Mouse (Mus musculus) c-Kit-positive CD71-positive TER-119-negative erythroid progenitor cells, embryonic 14.5 days (primary cell): ENCODE results near the gene Stum.
"Not testable (repeated sequence)": the region's sequence is repeated elsewhere in the genome, so short reads cannot be mapped to it uniquely, and the experiment has no call there.

Experiments
- DNase-seq: peaks from one replicate; pipeline ENCODE4 v3.0.0-alpha.2; 2013; ENCODE audit warnings: low read depth

Gene Stum

DNA sequence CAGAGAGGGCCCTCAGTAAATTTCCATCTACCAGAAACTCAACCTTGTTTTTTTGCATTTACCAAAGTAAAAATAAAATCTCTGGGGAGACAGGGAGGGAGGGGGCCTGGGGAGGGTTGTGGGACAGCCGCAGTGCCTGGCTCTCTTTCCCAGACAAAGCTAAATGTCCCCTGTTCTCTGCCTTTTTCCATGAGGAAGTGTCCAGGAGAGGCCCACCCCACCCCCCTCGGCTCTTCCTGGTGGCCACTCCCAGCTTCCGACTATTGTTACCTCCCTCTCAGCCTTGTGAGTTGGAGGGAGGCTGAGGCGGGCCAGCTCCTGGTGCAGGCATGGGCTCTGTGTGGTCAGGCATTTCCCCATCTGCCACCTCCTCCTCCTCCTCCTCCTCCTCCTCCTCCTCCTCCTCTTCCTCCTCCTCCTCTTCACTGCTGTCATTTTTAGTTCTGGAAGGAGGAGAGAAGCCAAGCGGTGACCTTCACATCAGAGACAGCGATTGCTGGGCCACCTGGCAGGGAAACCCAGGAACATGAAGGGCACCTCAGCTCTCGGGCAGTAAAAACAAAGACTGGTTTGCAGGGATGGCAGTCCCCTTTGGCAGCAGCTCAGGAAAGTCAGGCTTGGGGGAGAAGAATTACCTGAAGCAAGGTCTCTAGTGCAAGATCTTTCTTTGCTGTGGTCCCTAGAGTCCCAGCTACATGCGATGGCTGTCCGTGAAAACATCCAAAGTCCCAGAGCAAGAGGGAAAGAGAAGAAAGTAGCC, 77.5 kb downstream of the Stum start:
- no peak for DNase-seq

DNA sequence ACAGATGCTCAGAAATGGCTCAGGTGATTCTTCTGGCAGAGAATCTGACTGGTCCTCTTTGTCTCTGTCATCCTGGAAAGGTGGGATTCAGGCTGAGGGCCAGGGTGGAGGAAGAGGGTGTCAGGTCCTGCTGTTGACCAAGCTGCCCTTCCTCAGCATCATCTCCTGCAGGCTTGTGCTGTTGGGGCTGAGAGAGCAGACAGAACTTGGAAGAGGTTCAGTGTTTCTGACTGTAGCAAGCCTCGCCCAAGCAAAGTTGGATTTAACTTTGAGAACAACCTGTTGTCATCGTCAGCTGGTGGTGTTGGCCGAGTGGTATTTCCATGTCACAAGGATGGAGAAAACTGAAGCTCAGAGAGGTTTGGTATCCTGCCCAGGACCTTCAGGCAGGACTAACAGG, 78.6 kb downstream of the Stum start:
- DNase-seq: no peak

DNA sequence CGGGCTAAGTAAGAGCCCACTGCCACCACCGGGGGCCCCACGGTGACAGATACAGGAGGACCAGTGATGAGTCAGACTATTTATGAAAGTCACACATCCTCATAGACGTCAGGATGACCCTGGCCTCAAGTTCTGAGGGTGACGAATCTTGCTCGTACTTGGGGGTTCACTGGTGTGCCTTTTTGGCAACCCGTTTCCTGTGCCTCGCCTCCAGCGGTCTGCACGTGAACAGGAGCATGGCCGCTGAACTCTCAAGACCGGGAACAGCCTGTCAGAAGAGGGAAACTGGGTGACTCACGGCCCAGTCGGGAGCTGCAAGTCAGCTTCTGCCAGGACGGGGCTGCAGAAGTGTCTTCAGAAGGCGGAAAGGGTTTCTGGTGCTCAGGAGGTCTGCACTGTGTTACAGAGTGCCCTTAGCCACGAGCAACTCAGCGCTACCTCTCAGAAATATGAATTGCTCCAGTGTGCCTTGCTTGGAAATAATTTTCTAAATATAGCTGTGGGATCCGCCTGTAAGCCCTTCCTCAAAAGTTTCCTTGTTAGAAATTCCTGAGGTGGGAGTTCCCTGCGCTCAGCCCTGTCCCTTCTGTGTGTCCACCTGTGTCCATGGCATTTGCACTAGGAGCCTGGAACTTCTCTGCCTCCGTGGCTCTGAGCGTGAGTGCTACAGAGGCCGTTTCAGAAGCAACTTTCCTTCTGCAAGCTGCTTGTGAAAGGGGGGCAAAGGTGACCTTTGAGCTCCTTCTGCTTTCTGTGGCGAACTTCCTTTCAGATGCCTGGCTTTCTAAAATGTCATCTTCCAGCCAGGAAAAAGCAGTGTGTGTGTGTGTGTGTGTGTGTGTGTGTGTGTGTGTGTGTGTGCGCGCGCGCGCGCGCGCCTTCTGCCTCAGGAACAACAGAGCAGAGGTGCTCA, 79.4 kb downstream of the Stum start:
- DNase-seq: no peak

DNA sequence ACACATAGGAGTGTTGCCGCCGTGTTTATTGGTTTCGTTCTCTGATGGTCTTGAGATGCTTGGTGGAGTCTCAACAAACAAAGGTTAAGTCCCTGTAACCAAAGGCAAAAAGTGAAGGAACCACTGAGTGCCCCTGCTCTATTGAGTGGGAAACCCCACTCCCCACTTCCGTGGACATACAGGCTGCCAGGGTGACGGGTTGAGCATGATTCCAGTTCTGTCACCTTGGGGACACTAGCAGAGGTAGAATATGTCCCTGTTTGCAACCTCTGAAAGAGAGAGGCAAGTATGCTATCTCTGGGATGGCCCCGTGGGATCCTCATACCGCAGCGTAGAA, 80.0 kb downstream of the Stum start:
- no peak for DNase-seq

DNA sequence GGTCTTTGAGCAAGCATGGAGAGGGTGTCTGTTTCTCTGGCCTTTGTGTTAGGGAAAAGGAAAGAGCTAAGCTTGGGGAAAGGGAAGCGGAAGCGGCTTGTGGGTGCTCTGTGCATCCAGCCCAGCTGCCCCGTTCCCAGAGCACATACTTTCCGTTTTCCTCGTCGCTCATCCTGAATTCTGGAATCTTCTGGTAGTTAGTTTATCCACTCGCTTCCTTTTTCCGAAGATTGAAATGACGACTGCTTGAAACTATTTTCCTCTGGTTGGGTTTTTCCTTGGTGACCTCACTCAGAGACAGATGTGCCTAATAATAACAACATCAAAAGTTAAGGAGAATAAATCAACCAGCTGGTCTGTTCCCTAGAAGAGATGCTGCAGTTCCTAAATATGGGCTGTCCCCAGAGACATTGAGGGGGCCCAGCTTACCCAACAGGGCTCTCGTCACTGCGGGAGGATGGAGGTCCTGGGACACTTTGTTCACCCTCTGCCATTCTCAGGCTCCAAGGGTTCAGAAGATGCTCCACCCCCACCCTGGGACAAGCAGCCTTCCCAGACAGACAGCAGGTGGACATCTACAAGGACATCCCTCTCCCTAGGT, 80.7 kb downstream of the Stum start:
- DNase-seq: no peak

DNA sequence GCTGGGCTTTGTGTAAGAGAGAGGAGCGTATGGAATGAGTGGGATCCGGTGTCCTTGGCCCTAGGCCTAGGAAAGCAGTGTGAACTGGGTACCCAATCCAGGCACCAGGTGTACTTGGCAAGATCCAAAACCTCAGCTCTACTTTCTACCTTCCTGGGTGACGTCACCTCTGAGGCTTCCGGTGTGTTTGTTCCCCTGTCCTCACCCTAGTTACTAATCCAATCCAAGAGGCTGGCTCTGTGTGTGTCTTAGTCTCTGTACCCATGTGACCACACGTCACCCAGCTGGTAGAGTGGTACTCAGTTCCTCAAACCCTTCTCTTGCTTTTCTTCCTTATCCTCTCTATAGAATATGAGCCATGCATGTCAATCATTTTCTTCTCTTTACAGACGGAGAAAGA, 81.6 kb downstream of the Stum start:
- DNase-seq: no peak

DNA sequence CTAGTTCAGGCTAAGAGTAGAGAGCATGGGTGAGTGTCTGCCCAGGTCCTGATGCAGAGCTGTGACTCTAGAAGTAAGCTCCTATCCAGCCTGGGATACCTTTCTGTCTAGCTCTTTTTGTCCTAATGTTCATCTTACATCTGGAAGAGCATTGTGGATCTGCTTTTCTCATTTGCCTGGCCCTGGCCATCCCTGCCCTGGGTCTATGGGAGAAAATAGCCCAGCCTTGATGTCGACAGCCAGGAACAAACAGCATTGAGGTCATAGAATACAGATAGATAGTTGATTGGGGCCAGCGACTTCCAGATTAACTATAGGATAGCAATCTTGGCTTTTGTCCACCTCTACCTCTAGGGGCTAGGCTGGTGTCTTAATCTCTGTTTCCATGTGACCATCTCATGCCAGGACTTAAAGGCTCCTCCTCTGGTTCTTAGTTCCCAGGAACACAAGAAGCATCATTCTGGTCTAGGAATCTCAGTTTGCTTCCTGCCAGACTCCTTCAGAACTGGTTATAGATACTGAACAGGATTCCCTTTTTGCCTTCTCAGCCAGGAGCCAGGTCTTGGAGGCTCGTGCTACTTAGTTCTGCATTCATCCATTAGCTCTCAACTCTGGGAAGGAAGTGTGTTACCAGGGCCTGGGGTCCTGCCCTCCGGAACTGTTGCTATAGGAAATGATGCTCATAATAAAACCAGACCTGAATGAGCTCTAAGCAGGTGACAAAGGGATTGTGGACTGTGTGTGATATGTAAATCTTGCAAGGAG, 82.4 kb downstream of the Stum start:
- DNase-seq: no peak

DNA sequence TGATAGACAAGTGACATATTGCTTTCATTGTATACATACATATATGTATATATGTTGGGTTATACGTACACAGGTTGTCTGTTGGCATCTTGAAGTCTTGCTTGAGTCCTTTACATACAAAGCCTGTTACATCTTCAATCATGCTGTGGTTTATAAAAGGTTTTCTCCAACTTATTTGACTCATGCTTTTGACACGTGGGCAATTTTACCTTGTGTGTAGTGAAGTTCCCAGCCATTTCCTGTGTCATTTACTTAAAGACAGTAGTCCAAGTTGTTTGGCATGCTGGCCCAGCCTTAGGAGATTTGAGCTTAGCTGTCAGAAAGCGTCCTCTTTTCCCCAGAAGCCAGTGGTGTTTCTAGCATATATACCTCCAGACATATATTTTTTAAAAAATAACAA, 84.9 kb downstream of the Stum start:
- no peak for DNase-seq

DNA sequence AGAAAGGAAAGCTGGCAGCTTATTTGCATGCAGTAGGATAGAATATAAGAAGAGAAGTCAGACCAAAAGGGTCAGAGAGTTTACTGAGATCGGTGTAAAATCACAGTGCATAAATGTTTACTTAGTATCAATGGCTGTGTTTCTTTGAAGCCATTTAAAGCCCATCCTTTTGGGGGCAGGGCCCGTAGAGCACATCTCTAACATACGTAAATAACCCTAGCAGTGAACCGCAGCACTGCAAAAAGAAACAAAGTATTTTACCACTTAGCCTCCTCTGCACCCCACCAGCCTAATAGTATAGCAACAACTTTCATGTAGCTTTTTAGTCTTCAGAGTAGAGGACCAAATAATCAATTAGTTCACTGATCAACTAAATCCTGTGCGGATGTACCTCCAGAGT, 85.6 kb downstream of the Stum start:
- no peak for DNase-seq

DNA sequence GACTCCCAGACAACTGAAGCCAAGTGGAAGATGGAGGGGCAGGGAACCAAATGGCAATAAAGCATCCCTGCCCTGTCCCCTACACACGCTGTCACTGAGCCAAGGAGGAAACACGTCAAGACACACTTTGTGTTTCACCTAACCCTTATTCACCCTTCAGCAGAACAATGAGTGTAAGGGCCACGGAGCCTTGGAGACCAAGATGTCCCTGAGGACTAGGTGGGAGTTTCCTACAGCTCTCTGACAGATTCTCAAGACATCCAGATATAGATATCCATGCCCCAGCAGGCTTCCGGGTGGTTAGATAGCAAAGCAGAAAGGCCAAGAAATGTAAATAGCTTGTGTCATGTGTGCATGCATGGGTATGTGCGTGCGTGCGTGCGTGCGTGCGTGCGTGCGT, 89.4 kb downstream of the Stum start:
- DNase-seq: no peak

DNA sequence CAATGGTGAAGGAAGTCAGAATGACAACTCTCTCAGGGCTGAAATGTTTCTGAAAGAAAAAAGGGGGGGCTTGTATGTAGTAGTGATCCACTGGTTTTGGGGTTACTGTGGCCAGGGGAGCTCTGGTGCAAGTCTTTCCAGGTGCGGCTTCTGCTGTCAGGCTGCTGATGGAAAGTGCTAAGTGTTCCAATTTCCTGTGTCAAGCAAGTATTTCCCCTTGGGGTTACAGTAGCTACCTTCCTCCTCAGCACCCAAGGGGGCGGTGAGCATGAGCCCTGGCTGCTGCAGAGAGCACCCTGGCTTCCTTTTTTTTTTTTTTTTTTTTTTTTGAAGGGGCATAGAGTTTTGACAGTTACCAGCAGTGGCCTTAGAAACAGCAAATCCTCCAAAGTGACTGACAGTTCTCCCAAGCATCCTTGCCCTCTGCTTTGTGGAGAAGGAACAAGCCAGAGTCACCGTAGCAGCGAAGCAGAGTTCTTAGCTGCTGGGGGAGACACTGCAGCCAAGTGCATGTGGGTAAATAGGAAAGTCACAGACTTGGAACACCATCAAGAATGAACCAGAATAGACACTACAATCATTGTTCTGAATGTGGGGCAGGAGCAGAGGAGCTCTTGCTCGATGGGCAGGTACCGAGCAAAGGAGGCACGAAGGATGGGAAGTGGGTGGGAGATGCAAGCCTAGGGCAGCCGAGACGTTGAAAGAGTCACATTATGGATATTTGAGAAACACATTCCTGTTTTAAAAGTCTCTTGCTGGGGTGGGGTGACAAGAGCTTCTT, 90.1 kb downstream of the Stum start:
- no peak for DNase-seq

DNA sequence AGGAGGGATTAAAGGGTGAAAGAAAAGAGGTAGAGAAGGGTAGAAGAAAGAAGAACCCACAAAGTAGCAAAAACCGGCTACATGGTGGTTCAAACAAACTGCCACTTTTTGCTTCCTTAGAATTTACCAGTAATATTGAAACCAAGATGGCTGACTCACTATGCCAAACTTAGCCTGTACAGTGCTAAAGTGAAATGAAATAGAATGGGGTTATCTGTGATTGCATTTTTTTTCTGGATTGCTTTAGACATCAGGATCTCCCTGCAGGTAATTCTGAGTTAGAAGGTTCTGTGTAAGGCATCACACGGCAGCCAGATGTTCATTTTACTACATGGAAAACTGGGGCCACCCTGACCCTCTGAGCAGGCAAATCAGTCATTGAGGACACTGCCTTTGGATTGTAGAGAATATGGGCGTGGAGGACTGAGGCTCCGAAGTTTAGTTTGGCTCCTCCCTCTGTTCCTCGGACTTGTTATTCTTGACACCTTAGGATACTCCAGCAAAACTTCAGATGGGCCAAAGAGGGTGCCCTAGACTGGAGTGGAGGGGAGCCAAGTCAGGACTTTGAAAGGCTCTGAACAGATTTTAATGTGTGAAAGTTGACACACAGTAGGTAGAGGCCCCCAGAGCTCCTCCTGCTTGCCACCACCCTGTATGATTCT, 91.0 kb downstream of the Stum start:
- no peak for DNase-seq

DNA sequence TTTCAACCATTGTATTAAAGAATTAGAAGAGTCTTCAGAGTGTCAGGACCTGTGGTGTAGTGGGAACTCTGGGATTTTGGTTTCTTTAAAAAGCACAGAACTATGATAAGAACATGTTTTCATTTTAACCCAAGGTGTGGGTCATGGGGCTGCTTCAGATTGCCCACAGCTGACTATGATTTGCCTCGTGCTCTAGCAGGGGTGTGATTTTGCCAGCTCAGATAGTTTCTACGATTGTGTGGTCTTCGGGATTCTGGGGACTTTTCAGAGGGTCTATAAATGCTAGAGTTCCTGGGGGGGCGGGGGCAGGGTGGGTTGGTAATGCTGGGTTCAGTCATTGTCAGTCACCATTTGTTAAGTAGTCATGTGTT, 91.7 kb downstream of the Stum start:
- no peak for DNase-seq

DNA sequence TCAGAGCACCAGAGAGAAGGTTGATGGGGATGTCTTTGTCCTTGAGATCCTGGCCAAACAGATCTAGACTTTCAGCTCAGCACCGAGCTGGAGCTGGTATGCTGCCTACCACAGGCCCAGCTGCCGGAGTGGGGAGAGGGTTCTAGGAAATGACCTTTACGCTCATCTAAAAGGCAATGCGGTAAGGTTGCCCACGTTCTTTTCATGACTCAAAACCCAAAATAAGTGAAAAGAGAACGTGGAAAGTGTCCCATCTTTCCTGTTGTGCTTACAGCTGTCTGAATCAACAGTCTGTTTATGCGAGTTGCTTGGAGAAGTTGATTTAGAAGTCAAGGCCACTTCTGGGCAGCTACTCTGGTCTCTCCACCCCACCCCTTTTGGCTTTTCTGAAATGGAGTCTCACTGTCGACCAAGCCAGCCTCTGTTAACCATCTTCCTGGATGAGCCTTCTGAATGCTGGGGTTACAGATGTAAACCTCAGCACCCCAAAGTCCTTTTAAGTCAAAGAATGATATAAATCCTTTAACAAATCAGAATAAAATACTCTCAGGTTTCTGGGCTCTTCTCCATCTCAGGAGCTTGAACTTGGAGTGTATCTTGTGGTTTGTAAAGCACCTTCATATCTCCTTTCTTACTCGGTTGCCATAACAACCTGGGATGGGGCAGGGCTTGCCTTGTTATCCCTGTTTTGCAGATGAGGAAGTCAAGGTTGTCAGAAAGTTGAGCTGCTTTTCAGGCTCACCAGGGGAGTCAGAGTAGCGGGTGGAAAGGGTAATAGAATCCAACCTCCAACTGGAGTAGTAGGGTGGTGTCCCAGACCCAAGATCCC, 92.3 kb downstream of the Stum start:
- DNase-seq: no peak

DNA sequence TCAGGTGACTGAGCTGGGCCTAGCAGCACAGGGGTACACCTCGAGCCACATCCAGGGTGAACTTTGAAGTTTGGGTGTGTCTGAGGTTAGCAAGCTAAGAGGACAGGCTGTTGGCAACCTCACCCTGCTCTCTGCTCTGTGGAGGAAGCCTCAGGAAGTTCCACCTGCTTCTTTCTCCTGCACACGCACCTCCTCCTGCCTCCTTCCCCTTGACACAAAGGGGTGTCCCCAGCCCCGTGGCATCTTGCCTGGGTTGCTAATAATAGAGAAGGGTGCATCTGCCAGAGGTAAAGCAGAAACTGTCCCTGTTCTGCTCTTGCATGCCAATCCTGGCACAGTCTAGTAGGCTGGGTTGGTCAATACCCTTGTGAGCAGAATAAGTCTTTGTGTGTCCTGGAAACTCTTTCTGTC, 93.0 kb downstream of the Stum start:
- DNase-seq: no peak

DNA sequence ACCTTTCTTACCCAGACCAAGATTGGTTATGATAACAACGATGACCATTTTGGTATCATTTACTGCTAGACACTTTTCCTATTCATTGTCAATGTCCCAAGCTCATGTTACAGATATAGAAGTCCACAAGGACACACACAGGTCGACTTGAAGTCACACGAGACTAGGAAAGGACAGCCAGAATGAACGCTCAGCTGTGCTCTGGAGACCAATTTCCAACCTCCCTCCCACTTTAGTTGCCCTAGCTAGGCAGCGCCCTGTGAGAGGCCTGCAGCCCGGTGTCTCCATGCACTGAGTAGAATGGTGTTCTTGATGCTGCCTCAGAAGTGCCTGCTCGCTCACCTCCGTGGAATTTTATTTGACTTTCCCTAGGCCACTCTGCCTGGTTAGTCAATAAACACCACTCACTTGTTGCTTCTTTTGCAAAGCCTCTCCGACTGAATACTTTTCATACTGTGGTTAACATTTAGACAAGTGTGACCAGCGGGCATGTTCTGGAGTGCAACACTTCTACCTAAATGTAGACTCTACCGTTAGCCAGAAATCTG, 94.0 kb downstream of the Stum start:
- not testable (repeated sequence) for DNase-seq

DNA sequence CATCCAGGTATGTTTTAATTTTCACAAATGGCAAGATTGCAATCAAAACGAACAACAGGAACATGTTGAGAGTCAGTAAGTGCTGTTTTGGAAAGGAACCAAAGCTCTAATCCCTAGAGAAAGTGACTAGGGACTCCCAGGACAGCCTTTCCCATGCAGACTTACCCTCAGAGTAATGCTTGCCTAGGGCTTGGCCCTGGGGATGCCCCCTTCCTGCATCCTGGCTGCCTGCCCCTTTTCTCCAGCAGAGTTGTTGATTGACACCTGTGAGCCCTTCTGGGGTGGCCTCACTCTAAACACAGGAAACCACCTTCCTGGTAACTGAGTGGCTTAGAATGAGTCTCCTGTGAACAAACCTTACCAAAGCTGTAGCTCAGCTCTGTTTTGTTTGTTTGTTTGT, 94.8 kb downstream of the Stum start:
- no peak for DNase-seq

DNA sequence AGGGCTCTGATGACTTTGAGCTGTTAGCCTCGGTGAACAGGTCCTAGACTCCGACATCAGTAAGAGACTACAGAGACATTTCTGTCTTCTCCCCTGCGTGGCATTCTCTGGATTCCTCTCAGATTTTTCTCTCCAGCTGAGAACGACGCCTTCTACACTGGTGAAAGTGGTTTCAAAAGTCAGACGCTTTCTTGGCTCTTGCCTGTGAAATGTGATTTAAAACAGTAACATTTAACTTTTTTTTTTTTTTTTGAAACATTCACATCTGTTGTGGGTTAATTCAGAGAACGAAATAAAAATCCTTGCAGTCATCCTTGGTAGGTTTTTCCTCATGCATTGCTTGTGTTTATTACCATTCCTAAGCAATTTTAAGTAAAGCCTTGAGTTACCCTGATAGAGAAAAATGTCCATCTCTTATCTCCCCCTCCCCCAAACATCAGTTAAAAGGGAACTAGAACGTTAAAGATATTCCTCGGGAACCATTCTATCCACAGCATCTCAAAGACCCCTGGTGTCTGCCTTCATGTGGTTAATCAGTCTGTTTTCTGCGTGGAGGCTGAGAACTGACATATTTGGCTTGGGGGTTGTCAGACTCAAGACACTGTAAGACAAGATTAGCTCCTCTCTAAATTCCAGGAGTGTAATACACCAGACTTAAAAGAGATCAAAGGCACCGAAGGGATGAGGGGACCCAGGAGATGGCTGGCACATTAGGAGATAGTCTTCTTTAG, 95.4 kb downstream of the Stum start:
- DNase-seq: no peak
